Mouse (Mus musculus) limb, embryonic 13.5 days (tissue): ENCODE measurements around the gene 1700025G04Rik. TPM values are rescaled to one million over a fixed set of nuclear protein-coding genes. Genes with fewer than 3 reads are reported as not detected.
A peak's percentile ranks its signal among the peaks of the same experiment; 100 is the strongest.

ENCODE experiments used
- ATAC-seq: fragments of 200-750 bp; cut with Nextera tagmentation; 2 replicates; pipeline ENCODE4 v1.8.0; 2017; ENCODE audit warnings: low read depth, moderate number of reproducible peaks, moderate TSS enrichment; ENCODE audit not compliant: low FRiP score
- H3K27ac ChIP-seq: fragments of 300-500 bp; sonication (generic); 2 replicates; pipeline ENCODE4 v1.5.1; 2015; ENCODE audit warnings: inconsistent platforms, mild to moderate bottlenecking, moderate library complexity
- H3K27me3 ChIP-seq: fragments of 300-500 bp; sonication (generic); 2 replicates; pipeline ENCODE4 v1.6.1; 2015; ENCODE audit warnings: mild to moderate bottlenecking, inconsistent platforms
- H3K36me3 ChIP-seq: fragments of 300-500 bp; sonication (generic); 2 replicates; pipeline ENCODE4 v1.6.1; 2015; ENCODE audit warnings: inconsistent platforms, mild to moderate bottlenecking, moderate library complexity
- H3K4me1 ChIP-seq: fragments of 300-500 bp; sonication (generic); 2 replicates; pipeline ENCODE4 v1.6.1; 2015; ENCODE audit warnings: inconsistent platforms
- H3K4me2 ChIP-seq: fragments of 300-500 bp; sonication (generic); replicated peaks from 2 replicates; pipeline ENCODE4 v1.6.1; 2015; ENCODE audit warnings: inconsistent platforms, mild to moderate bottlenecking, moderate library complexity
- H3K4me3 ChIP-seq: fragments of 300-500 bp; sonication (generic); 2 replicates; pipeline ENCODE4 v1.5.1; 2015; ENCODE audit warnings: moderate library complexity, mild to moderate bottlenecking, inconsistent platforms
- H3K9ac ChIP-seq: fragments of 300-500 bp; sonication (generic); 2 replicates; pipeline ENCODE4 v1.6.1; 2015; ENCODE audit warnings: mild to moderate bottlenecking, inconsistent platforms
- H3K9me3 ChIP-seq: fragments of 300-500 bp; sonication (generic); 2 replicates; pipeline ENCODE4 v1.6.1; 2016; ENCODE audit warnings: inconsistent platforms
- WGBS: fragments of 180-500 bp; shearing (Covaris S2); methylation state at CpG from one replicate; pipeline ENCODE4 v1.1.7; 2015; 5-methylcytosine and 5-hydroxymethylcytosine counted together
- polyA plus RNA-seq: library from polyadenylated mRNA; unstranded; fragments of >200 nt; fragmentation: Nextera tagmentation; extraction: Ambion mirVana; gene quantifications from 2 replicates; pipeline ENCODE4 v1.2.1, GENCODE M21; 2015

The 1700025G04Rik gene
- polyA plus RNA-seq, 1 experiment from 2014 or later: 28.3 TPM

DNA sequence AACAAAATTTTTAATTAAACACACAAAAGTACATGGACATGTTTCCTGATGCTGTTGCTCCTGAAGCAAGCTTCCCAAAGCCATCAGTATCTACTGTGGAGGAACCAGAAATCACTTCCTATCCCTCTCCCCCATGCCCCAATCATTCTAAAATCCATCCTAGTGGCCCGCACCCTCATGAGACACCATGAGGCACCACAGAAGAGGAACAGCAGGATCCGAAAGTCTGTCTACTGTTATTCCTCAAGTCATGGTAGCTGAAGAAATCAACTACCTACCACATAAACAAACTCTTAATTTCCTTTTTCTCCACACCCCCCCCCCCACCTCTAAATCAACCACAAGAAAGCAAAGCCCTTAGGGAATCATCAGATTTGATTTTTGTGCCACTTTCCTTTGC is 46.5 kb downstream of the 1700025G04Rik start:
- Histone ChIP-seq H3K4me1 (peaks cover 47% of the 10 kb centered on the region), H3K4me3 (no peak overlapping the region), H3K9ac (no peak overlapping the region), H3K27ac (no peak overlapping the region), H3K36me3 (no peaks in the 10 kb centered on the region), H3K4me2 (no peak overlapping the region), H3K9me3 (no peaks in the 10 kb centered on the region), H3K27me3 (no peaks in the 10 kb centered on the region)
- 96% methylated on average over 2 of the region's 2 CpGs for WGBS
- ATAC-seq: no peak

DNA sequence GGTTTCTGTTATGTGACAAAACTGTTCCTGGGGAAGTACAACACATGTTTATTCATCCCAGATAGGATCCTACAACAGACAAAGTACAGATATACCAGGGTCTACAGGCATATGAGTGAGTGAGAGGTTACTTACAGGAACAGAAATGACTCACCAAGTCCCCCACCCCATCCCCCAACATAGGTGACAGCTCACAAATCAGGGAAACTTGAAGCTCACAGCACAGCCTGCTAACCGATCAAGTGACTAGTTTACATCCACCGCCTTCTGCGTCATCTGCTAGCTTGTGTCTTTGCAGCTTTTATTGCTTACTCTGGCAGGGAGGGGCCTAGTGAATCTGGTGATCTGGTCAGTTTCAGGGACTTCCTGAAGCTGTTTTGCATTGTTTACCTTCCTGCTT is 47.5 kb downstream of the 1700025G04Rik start:
- Histone ChIP-seq H3K4me3 (no peak overlapping the region), H3K4me1 (peaks cover 51% of the 10 kb centered on the region), H3K36me3 (no peaks in the 10 kb centered on the region), H3K4me2 (no peak overlapping the region), H3K9me3 (no peaks in the 10 kb centered on the region), H3K9ac (no peak overlapping the region), H3K27me3 (no peaks in the 10 kb centered on the region), H3K27ac (no peak overlapping the region)
- no peak for ATAC-seq
- WGBS: 48% methylated on average over 3 of the region's 3 CpGs

DNA sequence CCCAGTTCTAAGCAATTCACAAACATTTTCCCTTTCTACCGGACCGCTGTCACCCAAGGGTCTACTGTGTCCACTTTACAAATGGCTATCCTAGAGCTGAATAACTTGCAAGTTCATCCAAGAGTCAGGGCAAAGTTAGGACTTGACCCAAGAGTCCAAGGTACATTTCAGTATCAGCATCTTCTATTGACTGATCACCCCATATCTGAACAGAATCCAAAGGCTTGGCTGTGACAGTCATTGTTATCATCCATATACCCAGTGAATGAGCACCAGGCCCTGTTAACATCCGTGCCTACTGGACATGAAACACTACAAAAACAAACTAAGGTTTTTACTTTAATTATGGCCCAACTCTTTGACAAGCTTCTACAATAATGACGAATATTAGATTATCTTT is 48.9 kb downstream of the 1700025G04Rik start:
- H3K36me3 ChIP-seq: no peaks in the 10 kb centered on the region
- H3K4me1 ChIP-seq: peaks cover 46% of the 10 kb centered on the region
- H3K4me3 ChIP-seq: no peak overlapping the region
- no peak overlapping the region for H3K4me2 ChIP-seq
- no peak for ATAC-seq
- no peak overlapping the region for H3K9ac ChIP-seq
- H3K27me3 ChIP-seq: no peaks in the 10 kb centered on the region
- no peaks in the 10 kb centered on the region for H3K9me3 ChIP-seq
- WGBS: 80% methylated on average over 4 of the region's 4 CpGs
- no peak overlapping the region for H3K27ac ChIP-seq

DNA sequence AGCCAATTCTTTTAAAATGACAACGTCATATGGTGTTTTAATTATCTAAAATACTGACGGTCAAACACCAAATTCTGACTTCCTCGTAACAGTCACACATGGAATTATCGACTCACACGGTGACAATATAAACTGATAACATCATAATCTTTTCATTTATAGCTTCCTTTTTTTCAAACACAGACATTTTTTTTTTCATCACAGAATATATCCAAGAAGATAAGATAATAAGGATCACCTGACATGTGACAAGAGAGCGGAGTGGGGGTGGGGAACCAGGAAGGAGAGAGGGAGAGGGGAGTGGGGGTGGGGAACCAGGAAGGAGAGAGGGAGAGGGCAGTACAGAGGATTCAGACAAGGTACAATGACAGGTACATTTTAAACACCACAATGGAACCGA is 49.9 kb downstream of the 1700025G04Rik start:
- peaks cover 54% of the 10 kb centered on the region for H3K4me1 ChIP-seq
- H3K36me3 ChIP-seq: no peaks in the 10 kb centered on the region
- no peaks in the 10 kb centered on the region for H3K27me3 ChIP-seq
- no peak overlapping the region for H3K9ac ChIP-seq
- H3K27ac ChIP-seq: no peak overlapping the region
- H3K9me3 ChIP-seq: no peaks in the 10 kb centered on the region
- no peak overlapping the region for H3K4me2 ChIP-seq
- no peak overlapping the region for H3K4me3 ChIP-seq
- 62% methylated on average over 7 of the region's 7 CpGs for WGBS
- ATAC-seq: no peak

DNA sequence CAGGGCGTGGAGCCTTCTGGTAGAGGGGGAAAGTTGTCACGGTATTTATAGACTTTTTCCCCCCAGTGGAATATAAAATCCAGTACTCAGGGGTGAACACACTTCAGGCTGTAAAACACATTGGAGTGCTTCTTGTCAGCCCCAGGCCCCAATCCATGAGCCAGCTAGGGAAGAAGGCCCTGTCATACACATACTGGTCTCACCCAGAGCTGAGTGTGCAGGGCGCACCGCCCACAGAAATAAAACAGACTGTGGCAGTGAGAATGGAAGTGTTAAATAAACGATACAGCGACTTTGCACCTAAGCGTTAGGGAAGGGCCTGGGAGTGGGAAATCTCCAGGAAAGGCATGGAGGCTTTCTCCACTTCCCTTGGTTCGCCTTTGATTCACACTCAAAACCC is 50.3 kb downstream of the 1700025G04Rik start:
- 26% methylated on average over 8 of the region's 8 CpGs for WGBS
- Histone ChIP-seq H3K36me3 (no peaks in the 10 kb centered on the region), H3K4me2 (no peak overlapping the region; the same call in 1 of the 2 replicates), H3K9me3 (no peaks in the 10 kb centered on the region), H3K4me1 (peaks cover 58% of the 10 kb centered on the region), H3K9ac (no peak overlapping the region), H3K4me3 (no peak overlapping the region), H3K27ac (no peak overlapping the region), H3K27me3 (no peaks in the 10 kb centered on the region)
- peak; percentile 73 for ATAC-seq

DNA sequence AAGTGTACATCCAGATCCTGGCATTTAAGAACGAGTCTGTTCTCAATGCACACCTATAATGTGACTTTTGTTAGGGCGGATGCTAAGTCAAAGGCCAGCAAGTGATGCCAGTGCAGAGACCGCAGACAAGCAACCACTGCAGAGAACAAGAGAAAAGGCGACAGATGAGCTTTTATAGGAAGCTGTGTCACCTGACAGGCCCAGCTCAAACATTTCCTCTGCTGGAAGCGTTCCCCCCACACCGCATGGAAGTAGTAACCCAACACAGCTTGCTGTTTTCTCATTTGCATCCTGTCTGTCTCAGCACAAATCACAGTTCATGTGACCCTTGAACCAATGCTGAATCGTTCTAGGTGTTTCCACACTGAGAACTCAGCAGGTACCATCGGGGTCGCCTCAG is 51.8 kb downstream of the 1700025G04Rik start:
- no peak for ATAC-seq
- peaks cover 57% of the 10 kb centered on the region for H3K4me1 ChIP-seq
- 67% methylated on average over 9 of the region's 9 CpGs for WGBS

DNA sequence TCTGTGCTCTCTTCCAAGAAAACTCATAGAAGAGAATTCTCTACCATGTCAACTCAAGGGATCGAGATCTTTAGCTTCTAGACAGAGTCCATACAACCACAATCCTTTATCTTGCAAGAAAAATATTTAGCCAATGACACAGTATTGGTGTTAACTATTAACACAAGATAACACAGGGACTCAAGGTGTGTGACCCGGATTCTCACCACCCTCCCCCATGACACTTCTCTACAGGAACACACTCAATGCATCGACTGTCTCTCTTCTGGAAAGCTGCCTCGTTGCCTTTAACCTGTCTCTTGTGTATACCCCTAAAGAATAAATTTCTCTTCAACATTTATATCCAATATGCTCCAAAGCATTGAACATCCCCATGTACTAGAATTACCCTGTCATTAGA is 52.3 kb downstream of the 1700025G04Rik start:
- no peak for ATAC-seq
- Histone ChIP-seq H3K4me1 (peaks cover 57% of the 10 kb centered on the region), H3K27ac (no peak overlapping the region), H3K4me3 (no peak overlapping the region), H3K36me3 (no peaks in the 10 kb centered on the region), H3K9ac (no peak overlapping the region), H3K9me3 (peaks cover 3% of the 10 kb centered on the region; the same call in 1 of the 2 replicates), H3K27me3 (no peaks in the 10 kb centered on the region), H3K4me2 (no peak overlapping the region)
- WGBS: 77% methylated on average over 4 of the region's 4 CpGs

More for the DNA sequence above, 51.8 kb downstream of the 1700025G04Rik start:
- H3K4me2 ChIP-seq: no peak overlapping the region
- no peaks in the 10 kb centered on the region for H3K27me3 ChIP-seq
- H3K4me3 ChIP-seq: no peak overlapping the region
- no peak overlapping the region for H3K27ac ChIP-seq
- H3K9ac ChIP-seq: no peak overlapping the region
- no peaks in the 10 kb centered on the region for H3K9me3 ChIP-seq
- no peaks in the 10 kb centered on the region for H3K36me3 ChIP-seq

DNA sequence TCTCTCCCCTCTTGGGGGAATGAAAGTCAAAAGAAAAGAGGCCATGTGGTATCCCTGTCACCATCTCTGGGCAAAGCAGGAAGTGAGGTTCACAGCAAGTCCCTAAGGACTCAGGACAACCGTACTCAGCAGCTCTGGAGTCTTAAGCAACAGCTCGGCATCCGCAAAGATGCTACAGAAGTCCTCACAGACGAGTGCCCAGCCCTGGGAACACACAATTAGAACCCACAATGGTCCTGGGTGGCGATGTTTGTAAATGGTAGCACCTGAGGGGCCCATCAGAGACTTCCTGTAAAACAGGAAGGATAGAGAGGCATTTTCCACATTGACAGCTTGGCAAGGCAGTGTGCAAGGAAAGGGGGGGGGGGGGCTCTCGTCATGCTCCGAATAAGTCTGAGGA is 55.2 kb downstream of the 1700025G04Rik start:
- no peak overlapping the region for H3K27ac ChIP-seq
- peaks cover 3% of the 10 kb centered on the region; the same call in 1 of the 2 replicates for H3K9me3 ChIP-seq
- ATAC-seq: no peak
- H3K27me3 ChIP-seq: no peaks in the 10 kb centered on the region
- H3K4me2 ChIP-seq: no peak overlapping the region
- H3K4me1 ChIP-seq: peaks cover 38% of the 10 kb centered on the region
- 65% methylated on average over 7 of the region's 7 CpGs for WGBS
- H3K4me3 ChIP-seq: no peak overlapping the region
- H3K9ac ChIP-seq: no peak overlapping the region
- no peaks in the 10 kb centered on the region for H3K36me3 ChIP-seq

DNA sequence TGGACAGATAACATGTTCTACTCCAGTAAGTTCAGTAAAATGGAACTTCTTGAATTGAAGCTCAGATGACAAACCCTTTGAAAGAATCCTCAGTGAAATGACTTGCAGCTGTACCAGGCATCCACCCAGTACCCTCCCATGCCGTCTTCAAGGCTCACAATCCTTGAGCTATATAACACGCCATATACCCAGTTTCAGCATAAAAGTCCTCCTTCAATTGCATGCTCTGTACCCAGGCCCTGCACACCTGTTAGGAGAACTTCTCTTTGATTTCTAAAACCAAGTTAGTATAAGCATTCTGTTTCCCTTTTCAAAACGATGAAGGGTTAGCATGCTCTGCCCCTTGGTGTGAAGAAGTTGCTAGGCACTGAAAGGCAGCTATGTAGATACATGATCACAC is 56.2 kb downstream of the 1700025G04Rik start:
- Histone ChIP-seq H3K9me3 (peaks cover 3% of the 10 kb centered on the region; the same call in 1 of the 2 replicates), H3K27me3 (no peaks in the 10 kb centered on the region), H3K4me3 (no peak overlapping the region), H3K27ac (no peak overlapping the region), H3K36me3 (no peaks in the 10 kb centered on the region), H3K9ac (no peak overlapping the region), H3K4me2 (no peak overlapping the region), H3K4me1 (peaks cover 28% of the 10 kb centered on the region)
- 72% methylated on average over 3 of the region's 3 CpGs for WGBS
- no peak for ATAC-seq

DNA sequence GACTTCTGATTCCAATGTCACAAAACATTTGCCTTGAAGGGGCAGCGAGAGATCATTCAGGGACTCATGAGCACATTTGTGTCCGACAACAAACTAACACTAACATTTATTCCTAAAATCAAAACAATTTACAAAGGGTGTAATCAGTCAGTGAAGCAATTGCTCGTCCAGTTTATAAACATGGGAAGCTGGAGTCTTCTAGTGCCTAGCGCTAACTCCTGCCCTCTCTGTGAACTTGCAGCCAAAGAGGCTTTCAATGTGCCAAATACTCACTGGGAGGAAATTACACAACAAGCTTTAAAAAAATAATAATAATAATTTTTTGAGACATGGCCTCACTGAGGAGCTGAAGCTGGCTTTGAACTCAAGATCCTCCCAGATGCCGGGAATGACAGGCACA is 57.8 kb downstream of the 1700025G04Rik start:
- Histone ChIP-seq H3K4me3 (no peak overlapping the region), H3K9ac (no peak overlapping the region), H3K4me1 (peaks cover 19% of the 10 kb centered on the region), H3K36me3 (no peaks in the 10 kb centered on the region), H3K4me2 (no peak overlapping the region), H3K27me3 (no peaks in the 10 kb centered on the region), H3K9me3 (peaks cover 3% of the 10 kb centered on the region; the same call in 1 of the 2 replicates), H3K27ac (no peak overlapping the region)
- no peak for ATAC-seq
- WGBS: 85% methylated on average over 5 of the region's 5 CpGs

DNA sequence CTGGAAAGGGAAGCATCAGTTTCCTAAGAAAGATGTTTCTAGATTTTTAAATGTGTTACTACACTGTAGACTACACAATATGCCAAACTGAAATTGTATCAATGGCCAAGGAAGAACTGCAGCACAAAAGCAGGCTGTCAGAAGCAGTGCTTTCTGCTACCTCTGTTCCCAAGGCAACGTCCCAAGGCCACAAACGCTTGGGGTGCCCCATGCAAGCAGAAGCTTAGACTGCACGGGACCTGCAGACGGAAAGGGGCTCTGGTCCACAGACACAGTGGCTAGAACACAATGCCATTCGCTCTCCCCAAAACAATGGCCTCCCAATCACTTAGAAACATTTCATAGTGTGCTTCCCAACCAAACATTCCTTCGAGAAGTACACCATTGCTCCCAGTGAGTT is 59.4 kb downstream of the 1700025G04Rik start:
- Histone ChIP-seq H3K4me3 (no peak overlapping the region), H3K27me3 (no peaks in the 10 kb centered on the region), H3K27ac (no peak overlapping the region), H3K4me1 (peaks cover 10% of the 10 kb centered on the region; the same call in 1 of the 2 replicates), H3K4me2 (no peak overlapping the region), H3K9ac (no peak overlapping the region), H3K36me3 (no peaks in the 10 kb centered on the region), H3K9me3 (peaks cover 3% of the 10 kb centered on the region; the same call in 1 of the 2 replicates)
- ATAC-seq: no peak
- WGBS: 75% methylated on average over 6 of the region's 6 CpGs

DNA sequence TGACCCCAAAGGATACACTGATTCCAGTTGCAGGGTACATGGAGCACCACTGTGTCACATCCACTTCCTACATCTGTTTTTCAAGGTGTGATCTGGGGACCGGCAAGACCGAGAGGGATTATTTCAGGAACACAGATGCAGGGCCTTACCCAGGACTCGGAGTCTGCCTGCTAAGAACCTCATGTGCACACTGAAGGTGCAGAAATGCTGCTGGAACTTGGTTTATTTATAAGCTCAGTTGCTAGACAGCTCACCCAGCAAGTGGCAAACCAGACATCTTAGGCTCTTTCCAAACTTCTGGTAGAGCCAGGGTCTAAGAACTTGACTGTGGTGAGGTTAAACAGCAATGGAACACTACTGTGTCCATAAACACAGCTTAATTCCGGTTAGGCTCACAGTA is 61.2 kb downstream of the 1700025G04Rik start:
- Histone ChIP-seq H3K27ac (no peak overlapping the region), H3K36me3 (no peaks in the 10 kb centered on the region), H3K27me3 (no peaks in the 10 kb centered on the region), H3K4me2 (no peak overlapping the region), H3K9me3 (peaks cover 3% of the 10 kb centered on the region; the same call in 1 of the 2 replicates), H3K4me1 (peaks cover 10% of the 10 kb centered on the region), H3K4me3 (no peak overlapping the region), H3K9ac (no peak overlapping the region)
- ATAC-seq: no peak
- WGBS: 86% methylated on average over 4 of the region's 4 CpGs

DNA sequence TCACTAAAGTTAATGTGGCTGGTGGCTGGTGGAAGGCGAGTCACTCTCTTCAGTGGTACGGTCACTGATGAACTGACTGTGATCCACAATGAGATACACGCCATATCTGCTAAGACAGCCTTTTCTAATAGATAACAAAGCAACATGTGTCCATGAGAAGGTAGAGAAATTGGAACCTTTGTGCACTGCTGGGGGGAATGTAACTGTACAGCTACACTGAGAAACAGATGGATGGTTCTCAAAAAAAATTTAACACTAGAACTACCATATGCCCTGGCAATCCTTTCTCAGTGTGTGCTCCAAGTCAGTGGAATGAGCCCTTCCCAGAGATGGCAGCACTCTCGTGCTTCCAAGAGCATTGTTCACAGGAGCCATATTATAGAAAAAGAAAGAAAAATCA is 63.2 kb downstream of the 1700025G04Rik start:
- 91% methylated on average over 4 of the region's 4 CpGs for WGBS
- H3K27ac ChIP-seq: no peak overlapping the region

More for the DNA sequence above, 63.2 kb downstream of the 1700025G04Rik start:
- no peaks in the 10 kb centered on the region for H3K9me3 ChIP-seq
- peaks cover 18% of the 10 kb centered on the region for H3K4me1 ChIP-seq
- H3K9ac ChIP-seq: no peak overlapping the region
- no peak overlapping the region for H3K4me3 ChIP-seq
- H3K36me3 ChIP-seq: 0 out of 2 replicates have a peak, but pooled peaks cover 3% of the 10 kb centered on the region
- no peak for ATAC-seq
- no peaks in the 10 kb centered on the region for H3K27me3 ChIP-seq
- no peak overlapping the region for H3K4me2 ChIP-seq
